Mouse (Mus musculus) liver, postnatal 0 days (tissue): ENCODE results near the gene Trpv3.

Experiments
- CTCF ChIP-seq: sonication (generic); IDR thresholded peaks from 2 replicates; pipeline ENCODE4 v1.5.1; 2016; ENCODE audit warnings: antibody characterized with exemption, low read depth
- EP300 ChIP-seq: IDR thresholded peaks from 2 replicates; pipeline ENCODE4 v1.6.1; 2016; ENCODE audit warnings: antibody characterized with exemption, low read depth, mild to moderate bottlenecking

DNA sequence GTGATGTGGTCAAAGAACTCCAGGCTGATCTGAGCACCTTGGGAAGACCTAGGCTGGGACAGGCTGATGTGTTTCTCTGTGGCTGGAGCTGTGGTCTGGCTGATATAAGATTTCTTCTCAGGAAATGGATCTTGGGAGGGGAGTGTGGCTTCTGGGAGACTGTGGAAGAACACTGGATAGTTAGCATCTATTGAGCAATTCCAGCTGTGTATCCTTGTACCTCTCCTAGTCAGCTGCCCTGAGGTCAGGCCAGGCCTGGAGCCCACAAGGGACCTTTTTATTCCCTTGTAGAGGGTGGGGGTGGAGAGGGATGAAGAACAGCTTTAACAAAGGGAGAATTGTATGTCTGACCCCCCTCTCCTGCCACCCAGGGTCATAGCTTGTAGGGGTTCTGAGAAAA is 17.2 kb downstream of the Trpv3 start:
- TF ChIP-seq EP300 (no peak), CTCF (no peak)
